Mouse (Mus musculus): ENCODE data around the gene Cct4. TPM values are rescaled to one million over a fixed set of nuclear protein-coding genes. Genes with fewer than 3 reads are reported as not detected.

Gene Cct4
- total and polyA plus RNA-seq, 3 experiments, result 387 to 567 (median 552) TPM

GRCm38 (mm10) chr11:23017943-23018342 is 27.6 kb downstream of the Cct4 start:
- no peak overlapping the region for H3K27ac ChIP-seq (ENCODE audit: control insufficient read depth, low read depth, low read length)
- TF ChIP-seq POLR2A (IDR thresholded peaks at IDR 0.05; ENCODE audit: control insufficient read depth in 1 of 2, insufficient read depth in 1 of 2, low read depth in 1 of 2, low read length in 2 of 2, poor library complexity in 1 of 2) (no peak), BHLHE40 (IDR thresholded peaks at IDR 0.05; ENCODE audit: borderline replicate concordance, low read depth, low read length) (no peak), CHD2 (IDR thresholded peaks at IDR 0.05; ENCODE audit: low read length) (no peak), RAD21 (IDR thresholded peaks at IDR 0.05; ENCODE audit: low read depth, low read length) (no peak), UBTF (IDR thresholded peaks at IDR 0.05; ENCODE audit: borderline replicate concordance, insufficient read depth, low read depth, low read length) (no peak), ZMIZ1 (IDR thresholded peaks at IDR 0.05; ENCODE audit: low read depth, low read length) (no peak)
- H3K79me2 ChIP-seq (ENCODE audit: control insufficient read depth, insufficient read depth, low read length, poor library complexity), result no peaks in the 10 kb centered on the region
- H3K4me1 ChIP-seq (ENCODE audit: control insufficient read depth in 1 of 2, insufficient read depth in 2 of 2, low read length in 2 of 2), result peaks cover 0 to 3% of the 10 kb centered on the region in 2 experiments; a peak in 1 of 4 replicates
- no peaks in the 10 kb centered on the region for H3K27me3 ChIP-seq (ENCODE audit: control insufficient read depth in 1 of 2, insufficient read depth in 2 of 2, low read length in 2 of 2)
- H3K9me3 ChIP-seq (replicated peaks; ENCODE audit: insufficient read depth, low read length), result no peaks in the 10 kb centered on the region
- no peak overlapping the region for H3K4me3 ChIP-seq (ENCODE audit: control insufficient read depth in 1 of 2, insufficient read depth in 1 of 2, low read depth in 2 of 2, low read length in 2 of 2)
- H3K9ac ChIP-seq (ENCODE audit: control insufficient read depth, low read depth, low read length, poor library complexity, severe bottlenecking), result no peak overlapping the region
- no peaks in the 10 kb centered on the region for H3K36me3 ChIP-seq (ENCODE audit: control insufficient read depth in 1 of 2, insufficient read depth in 2 of 2, low read length in 2 of 2)
- DNase-seq (ENCODE audit: low read depth, low spot score), result peak; percentile 58

- H3K27me3 ChIP-seq (ENCODE audit: control insufficient read depth in 1 of 2, insufficient read depth in 2 of 2, low read length in 2 of 2), result no peaks in the 10 kb centered on the region
- H3K9me3 ChIP-seq (replicated peaks; ENCODE audit: insufficient read depth, low read length), result no peaks in the 10 kb centered on the region
- no peak for DNase-seq (ENCODE audit: low read depth, low spot score)
- no peaks in the 10 kb centered on the region for H3K36me3 ChIP-seq (ENCODE audit: control insufficient read depth in 1 of 2, insufficient read depth in 2 of 2, low read length in 2 of 2)
- no peaks in the 10 kb centered on the region for H3K79me2 ChIP-seq (ENCODE audit: control insufficient read depth, insufficient read depth, low read length, poor library complexity)
- H3K27ac ChIP-seq (ENCODE audit: control insufficient read depth, low read depth, low read length), result no peak overlapping the region
- no peak for TF ChIP-seq RAD21 (IDR thresholded peaks at IDR 0.05; ENCODE audit: low read depth, low read length)
- no peak for TF ChIP-seq SIN3A (IDR thresholded peaks at IDR 0.05; ENCODE audit: low read length)
- TF ChIP-seq MXI1 (IDR thresholded peaks at IDR 0.05; ENCODE audit: low read depth, low read length), result no peak
- no peak for TF ChIP-seq EP300 (IDR thresholded peaks at IDR 0.05; ENCODE audit: low read depth in 1 of 2, low read length in 2 of 2)
- no peak for TF ChIP-seq POLR2AphosphoS2 (IDR thresholded peaks at IDR 0.05; ENCODE audit: low read length)
- TF ChIP-seq CHD1 (IDR thresholded peaks at IDR 0.05; ENCODE audit: low read depth, low read length), result no peak
- TF ChIP-seq USF2 (IDR thresholded peaks at IDR 0.05; ENCODE audit: borderline replicate concordance in 1 of 2, insufficient read depth in 1 of 2, low read depth in 1 of 2, low read length in 2 of 2), result no peak
- TF ChIP-seq ETS1 (IDR thresholded peaks at IDR 0.05; ENCODE audit: low read depth, low read length), result no peak
- TF ChIP-seq GATA1 (IDR thresholded peaks at IDR 0.05; ENCODE audit: low read depth, low read length), result no peak
- no peak for TF ChIP-seq KAT2A (conservative IDR thresholded peaks at IDR 0.05; ENCODE audit: low read depth, low read length)
- TF ChIP-seq TBP (IDR thresholded peaks at IDR 0.05; ENCODE audit: low read depth, low read length), result no peak
- TF ChIP-seq GABPA (IDR thresholded peaks at IDR 0.05; ENCODE audit: low read depth, low read length), result no peak
- TF ChIP-seq MYC (IDR thresholded peaks at IDR 0.05; ENCODE audit: low read depth, low read length), result no peak
- TF ChIP-seq TAL1 (IDR thresholded peaks at IDR 0.05; ENCODE audit: low read length), result no peak
- no peak for TF ChIP-seq HCFC1 (IDR thresholded peaks at IDR 0.05; ENCODE audit: low read depth, low read length)
- TF ChIP-seq NELFE (IDR thresholded peaks at IDR 0.05; ENCODE audit: low read depth, low read length), result no peak
- no peak for TF ChIP-seq ZMIZ1 (IDR thresholded peaks at IDR 0.05; ENCODE audit: low read depth, low read length)
- H3K9ac ChIP-seq (ENCODE audit: control insufficient read depth, low read depth, low read length, poor library complexity, severe bottlenecking), result no peak overlapping the region
- H3K4me3 ChIP-seq (ENCODE audit: control insufficient read depth in 1 of 2, insufficient read depth in 1 of 2, low read depth in 2 of 2, low read length in 2 of 2), result no peak overlapping the region
- H3K4me1 ChIP-seq (ENCODE audit: control insufficient read depth in 1 of 2, insufficient read depth in 2 of 2, low read length in 2 of 2), result peaks cover 0 to 3% of the 10 kb centered on the region in 2 experiments; a peak in 1 of 4 replicates
Observed at GRCm38 (mm10) chr11:23020116-23020770, 29.9 kb downstream of the Cct4 start.

All from MEL (cell line).